Mouse (Mus musculus) urinary bladder, adult 2 months (tissue): Measurements from ENCODE around the gene Gm30302. TPM values are rescaled to one million over a fixed set of nuclear protein-coding genes. Genes with fewer than 3 reads are reported as not detected.

Experiments
- DNase-seq: peaks from one replicate; pipeline ENCODE4 v3.0.0; 2022; ENCODE audit warnings: low spot score
- polyA plus RNA-seq: library from polyadenylated mRNA; depleted of rRNA; stranded (reverse); fragments of >200 nt; gene quantifications from 2 replicates; pipeline ENCODE4 v1.2.3, GENCODE M21; 2012; rRNA removed

Gm30302 gene
- polyA plus RNA-seq, 1 experiment: not detected

DNA sequence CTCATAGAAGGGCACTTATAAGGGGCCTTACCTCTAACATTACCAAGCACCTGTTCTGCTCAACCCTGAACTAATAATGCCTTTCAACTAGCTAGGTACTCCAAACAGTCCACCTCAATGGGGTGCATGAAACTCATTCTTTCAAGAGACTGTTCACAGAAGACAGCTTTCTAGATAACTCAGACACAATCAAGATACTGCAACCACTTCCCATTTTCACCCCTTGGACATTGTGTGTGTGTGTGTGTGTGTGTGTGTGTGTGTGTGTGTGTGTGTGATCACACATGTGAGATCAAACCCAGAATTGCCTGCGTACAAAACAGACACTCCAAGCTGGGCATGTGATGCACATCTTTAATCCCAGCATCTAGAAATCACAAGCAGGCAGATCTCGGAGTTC is 60.8 kb downstream of the Gm30302 start:
- no peak for DNase-seq

DNA sequence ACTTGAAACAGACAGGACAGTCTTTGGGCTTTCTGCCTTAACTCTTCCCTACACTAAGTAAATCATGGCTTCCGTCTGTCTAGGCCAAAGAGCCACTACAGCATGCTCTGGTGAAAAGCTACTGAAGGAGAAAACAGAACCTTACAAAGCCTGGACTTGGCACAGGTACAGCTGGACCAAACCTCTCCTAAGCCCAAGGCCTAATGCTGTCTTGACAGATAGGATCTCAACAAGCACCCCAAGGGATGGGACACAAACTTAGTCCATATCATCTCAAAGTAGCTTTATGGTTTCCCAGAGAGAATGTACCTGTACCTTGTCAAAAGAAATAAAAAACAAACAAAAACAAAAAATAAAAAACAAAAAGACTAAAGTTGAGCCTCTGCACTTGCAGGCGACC is 62.4 kb downstream of the Gm30302 start:
- no peak for DNase-seq

Other genes starting within 250 kb of the Gm30302 start
- 2.9 and 3.5 TPM in 2 replicates for gene Omd, start 216.5 kb downstream of the Gm30302 start, polyA plus RNA-seq
- 107 and 108 TPM in 2 replicates for gene Ogn, start 191.0 kb downstream of the Gm30302 start, polyA plus RNA-seq
- 1.1 TPM in 2 replicates for gene Cenpp, start 146.2 kb downstream of the Gm30302 start, polyA plus RNA-seq
- 9.5 and 9.9 TPM in 2 replicates for gene Nol8, start 145.9 kb downstream of the Gm30302 start, polyA plus RNA-seq
- 33.1 and 36.1 TPM in 2 replicates for gene Iars, start 116.9 kb downstream of the Gm30302 start, polyA plus RNA-seq